Mouse (Mus musculus) 3134 (cell line): ENCODE measurements around the gene Galnt10.

Source experiments
- DNase-seq: peaks from one replicate; pipeline ENCODE4 v3.0.0-alpha.2; 2011; ENCODE audit warnings: low spot score; ENCODE audit not compliant: insufficient read length; ENCODE audit errors: extremely low read depth

The Galnt10 gene

GRCm38 (mm10) chr11:57656602-57657275 is 11.5 kb downstream of the Galnt10 start:
- no peak for DNase-seq

GRCm38 (mm10) chr11:57657370-57658072 is 12.3 kb downstream of the Galnt10 start:
- DNase-seq: no peak

- DNase-seq: no peak
Observed at GRCm38 (mm10) chr11:57658214-57658613, 13.0 kb downstream of the Galnt10 start.

GRCm38 (mm10) chr11:57658751-57659150 is 13.5 kb downstream of the Galnt10 start:
- DNase-seq: no peak

GRCm38 (mm10) chr11:57660156-57660555 is 14.9 kb downstream of the Galnt10 start:
- no peak for DNase-seq

- DNase-seq: no peak
Observed at GRCm38 (mm10) chr11:57660814-57661213, 15.6 kb downstream of the Galnt10 start.

- DNase-seq: no peak
Observed at GRCm38 (mm10) chr11:57661492-57662229, 16.4 kb downstream of the Galnt10 start.

GRCm38 (mm10) chr11:57662231-57662630 is 17.0 kb downstream of the Galnt10 start:
- no peak for DNase-seq

- no peak for DNase-seq
Observed at GRCm38 (mm10) chr11:57663271-57663670, 18.0 kb downstream of the Galnt10 start.

- DNase-seq: no peak
Observed at GRCm38 (mm10) chr11:57664741-57665140, 19.5 kb downstream of the Galnt10 start.

GRCm38 (mm10) chr11:57668271-57668670 is 23.0 kb downstream of the Galnt10 start:
- DNase-seq: no peak

GRCm38 (mm10) chr11:57669522-57669921 is 24.3 kb downstream of the Galnt10 start:
- no peak for DNase-seq

GRCm38 (mm10) chr11:57671120-57671697 is 26.0 kb downstream of the Galnt10 start:
- no peak for DNase-seq

GRCm38 (mm10) chr11:57671797-57672196 is 26.6 kb downstream of the Galnt10 start:
- no peak for DNase-seq

GRCm38 (mm10) chr11:57672995-57673394 is 27.8 kb downstream of the Galnt10 start:
- no peak for DNase-seq

GRCm38 (mm10) chr11:57673977-57674687 is 28.9 kb downstream of the Galnt10 start:
- DNase-seq: no peak

- DNase-seq: no peak
Observed at GRCm38 (mm10) chr11:57677261-57677660, 32.0 kb downstream of the Galnt10 start.

GRCm38 (mm10) chr11:57682589-57682988 is 37.3 kb downstream of the Galnt10 start:
- no peak for DNase-seq

- no peak for DNase-seq
Observed at GRCm38 (mm10) chr11:57683125-57683524, 37.9 kb downstream of the Galnt10 start.

GRCm38 (mm10) chr11:57683931-57684330 is 38.7 kb downstream of the Galnt10 start:
- no peak for DNase-seq

GRCm38 (mm10) chr11:57684891-57685290 is 39.6 kb downstream of the Galnt10 start:
- no peak for DNase-seq
